ENCODE assay signal across 9 mouse cellular contexts in genomic region chr2:25180478-25180903, GRCm38 (mm10). TPM values are rescaled to one million over a fixed set of nuclear protein-coding genes. Genes with fewer than 3 reads are reported as not detected.
DNase-seq lines count a peak whose midpoint lies in the region; ATAC-seq and TF ChIP-seq lines count a peak whose summit lies in the region.
"Had no signal": no experiment of that assay in that cellular context is flagged by ENCODE, and none has a peak within 500 bp of the region (broad histone marks: within the 10 kb centered on the region; RNA-seq: fewer than 3 reads in every experiment).

TSS of gene Nrarp (plus strand) at chr2:25180758.

- DNase-seq in MEL (ENCODE audit: low read depth, low spot score), result peak; percentile 95
- peak; percentile 90 for DNase-seq in cerebellum, adult 9-11 months
- peak; percentile 94 to 96 for DNase-seq in frontal cortex, postnatal 10 days (ENCODE audit: low spot score in 2 of 2)
- peak; percentile 95 for DNase-seq in hindbrain, embryonic 11.5 days (ENCODE audit: low spot score)
- peak; percentile 97 to 98 for DNase-seq in layer of hippocampus, postnatal 10 days (ENCODE audit: low spot score in 2 of 2)
- DNase-seq in lung, postnatal 0 days (ENCODE audit: low spot score), result peak; percentile 95
- DNase-seq in ovary, postnatal 14 days (ENCODE audit: low spot score), result peak; percentile 76
- peak; percentile 93 for DNase-seq in thymus, postnatal 14 days

- no peak for TF ChIP-seq EP300 in MEL (IDR thresholded peaks at IDR 0.05; ENCODE audit: low read depth in 1 of 2, low read length in 2 of 2)
- TF ChIP-seq EP300 in lung, postnatal 0 days (IDR thresholded peaks at IDR 0.05), result no peak

- peak; percentile 10 to 62 (median 55); a peak in 5 of 6 replicates for TF ChIP-seq CTCF in MEL (IDR thresholded peaks at IDR 0.05 in 2 of 3, conservative IDR thresholded peaks at IDR 0.05 in 1 of 3; ENCODE audit: control insufficient read depth in 1 of 3, insufficient read depth in 1 of 3, low read depth in 2 of 3, low read length in 3 of 3, poor library complexity in 1 of 3, severe bottlenecking in 1 of 3)
- peak; percentile 73 for TF ChIP-seq CTCF in lung, postnatal 0 days (IDR thresholded peaks at IDR 0.05)

- no peak for TF ChIP-seq RAD21 in MEL (IDR thresholded peaks at IDR 0.05; ENCODE audit: low read depth, low read length)

- peak within 1 kb of the TSS; percentile 90 for H3K9ac ChIP-seq in MEL (ENCODE audit: control insufficient read depth, low read depth, low read length, poor library complexity, severe bottlenecking)
- peak within 1 kb of the TSS; percentile 86 for H3K9ac ChIP-seq in hindbrain, embryonic 11.5 days (ENCODE audit: low read depth, low read length)
- peak within 1 kb of the TSS; percentile 58 for H3K9ac ChIP-seq in lung, postnatal 0 days (replicated peaks; ENCODE audit: low read depth)

- peak within 1 kb of the TSS; percentile 85 for H3K27ac ChIP-seq in MEL (ENCODE audit: control insufficient read depth, low read depth, low read length)
- H3K27ac ChIP-seq in hindbrain, embryonic 11.5 days (ENCODE audit: low read depth, low read length), result peak within 1 kb of the TSS; percentile 94
- peak within 1 kb of the TSS; percentile 89 for H3K27ac ChIP-seq in lung, postnatal 0 days (ENCODE audit: low read length)
- H3K27ac ChIP-seq: macrophage had no signal

- peak; percentile 68 to 99; a peak in 3 of 4 replicates for TF ChIP-seq POLR2A in MEL (IDR thresholded peaks at IDR 0.05; ENCODE audit: control insufficient read depth in 1 of 2, insufficient read depth in 1 of 2, low read depth in 1 of 2, low read length in 2 of 2, poor library complexity in 1 of 2)

- H3K9me3 ChIP-seq in MEL (replicated peaks; ENCODE audit: insufficient read depth, low read length), result no peaks in the 10 kb centered on the region
- no peaks in the 10 kb centered on the region for H3K9me3 ChIP-seq in hindbrain, embryonic 11.5 days (ENCODE audit: control insufficient read depth, low read length)
- no peaks in the 10 kb centered on the region for H3K9me3 ChIP-seq in lung, postnatal 0 days (ENCODE audit: low read length)

- peaks cover 8% of the 10 kb centered on the region for H3K79me2 ChIP-seq in MEL (ENCODE audit: control insufficient read depth, insufficient read depth, low read length, poor library complexity)

- ATAC-seq in hindbrain, embryonic 11.5 days (ENCODE audit: low FRiP score), result peak; percentile 88
- ATAC-seq in lung, postnatal 0 days, result peak; percentile 90

- H3K27me3 ChIP-seq in MEL (ENCODE audit: control insufficient read depth in 1 of 2, insufficient read depth in 2 of 2, low read length in 2 of 2), result no peaks in the 10 kb centered on the region
- 0 out of 2 replicates have a peak, but pooled peaks cover 3% of the 10 kb centered on the region for H3K27me3 ChIP-seq in hindbrain, embryonic 11.5 days (ENCODE audit: control insufficient read depth, insufficient read depth, low read length)
- H3K27me3 ChIP-seq in lung, postnatal 0 days (replicated peaks; ENCODE audit: insufficient read depth, low read length), result 0 out of 2 replicates have a peak, but pooled peaks cover 11% of the 10 kb centered on the region

- peaks cover 3 to 8% of the 10 kb centered on the region in 2 experiments; a peak in 2 of 4 replicates for H3K4me1 ChIP-seq in MEL (ENCODE audit: control insufficient read depth in 1 of 2, insufficient read depth in 2 of 2, low read length in 2 of 2)
- H3K4me1 ChIP-seq in hindbrain, embryonic 11.5 days (replicated peaks; ENCODE audit: control insufficient read depth, insufficient read depth, low read length), result peaks cover 30% of the 10 kb centered on the region
- H3K4me1 ChIP-seq in lung, postnatal 0 days (ENCODE audit: insufficient read depth, low read depth, low read length), result peaks cover 26% of the 10 kb centered on the region; the same call in 1 of the 2 replicates

- peak within 1 kb of the TSS; percentile 59 to 99 for H3K4me3 ChIP-seq in MEL (ENCODE audit: control insufficient read depth in 1 of 2, insufficient read depth in 1 of 2, low read depth in 2 of 2, low read length in 2 of 2)
- H3K4me3 ChIP-seq in hindbrain, embryonic 11.5 days (ENCODE audit: low read depth, low read length), result peak within 1 kb of the TSS; percentile 90
- peak within 1 kb of the TSS; percentile 63 for H3K4me3 ChIP-seq in lung, postnatal 0 days (ENCODE audit: low read depth, low read length)

- 0% methylated on average over 35 of the region's 35 CpGs for WGBS in hindbrain, embryonic 11.5 days
- under 1% methylated on average over 35 of the region's 35 CpGs for WGBS in lung, postnatal 0 days

- peak within 1 kb of the TSS; percentile 83 for H3K4me2 ChIP-seq in hindbrain, embryonic 11.5 days (replicated peaks; ENCODE audit: low read depth, low read length)
- H3K4me2 ChIP-seq in lung, postnatal 0 days (replicated peaks; ENCODE audit: low read depth, low read length), result peak within 1 kb of the TSS; percentile 91

- peaks cover 0 to 6% of the 10 kb centered on the region in 2 experiments; a peak in 2 of 4 replicates for H3K36me3 ChIP-seq in MEL (ENCODE audit: control insufficient read depth in 1 of 2, insufficient read depth in 2 of 2, low read length in 2 of 2)
- H3K36me3 ChIP-seq in hindbrain, embryonic 11.5 days (ENCODE audit: control insufficient read depth, insufficient read depth, low read length), result 0 out of 2 replicates have a peak, but pooled peaks cover 3% of the 10 kb centered on the region
- no peaks in the 10 kb centered on the region for H3K36me3 ChIP-seq in lung, postnatal 0 days (ENCODE audit: insufficient read depth, low read length)

TF ChIP-seq in MEL, 35 proteins besides CTCF, POLR2A, EP300 and RAD21:
- TF ChIP-seq CHD1 (IDR thresholded peaks at IDR 0.05; ENCODE audit: low read depth, low read length) (no peak), ZNF384 (IDR thresholded peaks at IDR 0.05; ENCODE audit: low read depth, low read length) (no peak), TAL1 (IDR thresholded peaks at IDR 0.05; ENCODE audit: low read length) (no peak), MXI1 (IDR thresholded peaks at IDR 0.05; ENCODE audit: low read depth, low read length) (peak; percentile 68), ZMIZ1 (IDR thresholded peaks at IDR 0.05; ENCODE audit: low read depth, low read length) (peak; percentile 85), NELFE (IDR thresholded peaks at IDR 0.05; ENCODE audit: low read depth, low read length) (peak; percentile 98), USF2 (IDR thresholded peaks at IDR 0.05; ENCODE audit: borderline replicate concordance in 1 of 2, insufficient read depth in 1 of 2, low read depth in 1 of 2, low read length in 2 of 2) (0 out of 4 replicates have a peak, but pooled peaks of 1 of the 2 experiments have one; percentile 10), TBP (IDR thresholded peaks at IDR 0.05; ENCODE audit: low read depth, low read length) (peak; percentile 96), NRF1 (IDR thresholded peaks at IDR 0.05; ENCODE audit: insufficient read depth, low read depth, low read length, poor library complexity, severe bottlenecking) (no peak), USF1 (IDR thresholded peaks at IDR 0.05; ENCODE audit: low read depth, low read length) (peak; percentile 88), HCFC1 (IDR thresholded peaks at IDR 0.05; ENCODE audit: low read depth, low read length) (peak; percentile 65; the same call in 1 of the 2 replicates), BHLHE40 (IDR thresholded peaks at IDR 0.05; ENCODE audit: borderline replicate concordance, low read depth, low read length) (0 out of 2 replicates have a peak, but pooled peaks have one; percentile 15), TCF12 (IDR thresholded peaks at IDR 0.05; ENCODE audit: low read depth, low read length) (peak; percentile 68), POLR2AphosphoS2 (IDR thresholded peaks at IDR 0.05; ENCODE audit: low read length) (peak; percentile 98), E2F4 (IDR thresholded peaks at IDR 0.05; ENCODE audit: borderline replicate concordance, low read depth, low read length) (no peak; the same call in 1 of the 2 replicates)

RNA-seq across cellular contexts. Expression of gene Nrarp, which starts in this region (rescaled TPM):
- total RNA-seq in MEL (2012; rRNA removed), result 6.3 and 6.5 TPM in 2 replicates
- 10 to 100 TPM in 1 of 2 experiments, not detected in 1; 12.3 TPM for polyA plus RNA-seq in MEL (2012; ENCODE audit: insufficient read depth in 1 of 2, insufficient read length in 2 of 2, low read depth in 1 of 2, low replicate concordance in 2 of 2, missing spikeins in 1 of 2)
- 44.6 and 60.5 TPM in 2 replicates for polyA plus RNA-seq in hindbrain, embryonic 11.5 days (2014; fragmentation: Nextera tagmentation; extraction: Ambion mirVana)
- 10 to 100 TPM; 43.0 to 50.3 TPM for total RNA-seq in layer of hippocampus, postnatal 10 days (2021)
- polyA plus RNA-seq in lung, postnatal 0 days (2015; fragmentation: Nextera tagmentation; extraction: Ambion mirVana), result 14.1 and 16.0 TPM in 2 replicates
- polyA plus RNA-seq: macrophage had no signal

Comparison
In these comparisons a context has a peak if more than half of its experiments do, and no peak if none do; other contexts are left out.
1. Peak in every context shown above with its lines: DNase-seq, ATAC-seq, H3K4me3 ChIP-seq and H3K27ac ChIP-seq.